Mouse (Mus musculus): Measurements from ENCODE around the gene Sh2d2a. TPM values are rescaled to one million over a fixed set of nuclear protein-coding genes. Genes with fewer than 3 reads are reported as not detected.
A peak's percentile ranks its signal among the peaks of the same experiment; 100 is the strongest.

The Sh2d2a gene
- total and polyA plus RNA-seq, 3 experiments: 23.2 to 66.8 (median 39.2) TPM

DNA sequence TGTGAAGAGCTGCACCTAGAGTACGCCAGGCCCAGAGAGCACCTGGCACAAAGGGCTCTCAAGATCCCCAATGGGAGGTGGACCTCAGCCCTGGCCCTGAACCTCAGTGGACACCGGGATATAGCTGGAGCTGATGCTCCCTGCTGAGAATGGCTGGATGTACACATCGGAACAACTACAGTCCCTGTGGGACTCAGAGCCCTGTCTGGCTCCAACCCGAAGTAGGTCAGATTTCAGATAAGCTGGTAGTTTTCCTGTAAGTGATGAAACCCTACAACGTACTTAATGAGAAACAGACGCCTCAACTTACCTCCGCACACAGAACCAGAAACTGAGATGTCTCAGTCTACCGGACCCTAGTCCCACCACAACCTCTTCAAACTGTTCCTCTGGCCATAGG lies 11.1 kb downstream of the Sh2d2a start:
- TF ChIP-seq JUND (conservative IDR thresholded peaks at IDR 0.05; ENCODE audit: low read depth, low read length) (no peak), MYC (IDR thresholded peaks at IDR 0.05; ENCODE audit: low read depth, low read length) (no peak), CHD2 (IDR thresholded peaks at IDR 0.05; ENCODE audit: low read length) (no peak), NRF1 (IDR thresholded peaks at IDR 0.05; ENCODE audit: low read depth, low read length) (no peak), E2F4 (IDR thresholded peaks at IDR 0.05; ENCODE audit: insufficient replicate concordance, low read depth, low read length) (no peak), IRF4 (IDR thresholded peaks at IDR 0.05; ENCODE audit: low read depth, low read length) (no peak), ZC3H11A (IDR thresholded peaks at IDR 0.05; ENCODE audit: low read depth, low read length) (no peak), GABPA (IDR thresholded peaks at IDR 0.05; ENCODE audit: insufficient replicate concordance, low read depth, low read length) (no peak), POLR2A (IDR thresholded peaks at IDR 0.05; ENCODE audit: low read depth, low read length) (no peak), ZKSCAN1 (IDR thresholded peaks at IDR 0.05; ENCODE audit: borderline replicate concordance, low read depth, low read length) (no peak), TCF12 (IDR thresholded peaks at IDR 0.05; ENCODE audit: low read depth, low read length) (no peak), EP300 (IDR thresholded peaks at IDR 0.05; ENCODE audit: low read length) (no peak), HCFC1 (IDR thresholded peaks at IDR 0.05; ENCODE audit: low read depth, low read length) (no peak), POLR2AphosphoS2 (IDR thresholded peaks at IDR 0.05; ENCODE audit: low read depth, low read length) (no peak), RCOR1 (conservative IDR thresholded peaks at IDR 0.05; ENCODE audit: low read depth, low read length) (no peak), USF1 (IDR thresholded peaks at IDR 0.05; ENCODE audit: low read depth, low read length) (no peak), ZNF384 (IDR thresholded peaks at IDR 0.05; ENCODE audit: low read depth, low read length) (no peak), ELF1 (IDR thresholded peaks at IDR 0.05; ENCODE audit: low read depth, low read length) (no peak), KAT2A (IDR thresholded peaks at IDR 0.05; ENCODE audit: insufficient replicate concordance, low read length) (no peak)
- H3K4me3 ChIP-seq (replicated peaks in 1 of 3; ENCODE audit: low read depth in 2 of 3, low read length in 2 of 3, poor library complexity in 1 of 3): no peak overlapping the region

GRCm38 (mm10) chr3:87859813-87860212 lies 13.3 kb downstream of the Sh2d2a start:
- Histone ChIP-seq H3K36me3 (replicated peaks in 1 of 2; ENCODE audit: control insufficient read depth in 1 of 2, insufficient read depth in 1 of 2, low read length in 1 of 2) (peaks cover 58 to 91% of the 10 kb centered on the region in 2 experiments), H3K27me3 (replicated peaks) (no peaks in the 10 kb centered on the region), H3K9me3 (replicated peaks; ENCODE audit: low read length) (no peaks in the 10 kb centered on the region), H3K4me3 (replicated peaks in 1 of 3; ENCODE audit: low read depth in 2 of 3, low read length in 2 of 3, poor library complexity in 1 of 3) (no peak overlapping the region), H3K4me2 (ENCODE audit: insufficient read depth, low read depth, poor library complexity, severe bottlenecking) (no peak overlapping the region), H3K4me1 (ENCODE audit: control insufficient read depth in 1 of 2, insufficient read depth in 2 of 2) (peaks cover 0 to 18% of the 10 kb centered on the region in 2 experiments; a peak in 2 of 4 replicates), H3K79me2 (replicated peaks; ENCODE audit: control insufficient read depth, extremely low read depth, insufficient read depth, poor library complexity, severe bottlenecking) (no peaks in the 10 kb centered on the region; the same call in 1 of the 2 replicates), H3K9ac (ENCODE audit: insufficient read depth, low read depth) (no peak overlapping the region), H3K27ac (ENCODE audit: insufficient read depth, low read depth) (no peak overlapping the region)
- in situ Hi-C loops (cut with MboI; ENCODE audit: low pct_ligation_motif_present, low pct_unique_long_range_greater_than_20kb, low sequenced_read_pairs): loop anchor here (5.0 kb wide), 1 partner anchor 43 kb away; no protein-coding TSS in a partner anchor
- DNase-seq (ENCODE audit: extremely low read depth): peak; percentile 78
- dilution Hi-C loops (cut with MboI; ENCODE audit: extremely low pct_ligation_motif_present, extremely low pct_unique_long_range_greater_than_20kb, low sequenced_read_pairs): no loop called here
- TF ChIP-seq RCOR1 (conservative IDR thresholded peaks at IDR 0.05; ENCODE audit: low read depth, low read length): no peak
- no peak; the same call in 1 of the 2 replicates for TF ChIP-seq GABPA (IDR thresholded peaks at IDR 0.05; ENCODE audit: insufficient replicate concordance, low read depth, low read length)
- TF ChIP-seq MAX (IDR thresholded peaks at IDR 0.05; ENCODE audit: low read length): 0 out of 2 replicates have a peak, but pooled peaks have one; percentile 29
- no peak for TF ChIP-seq E2F4 (IDR thresholded peaks at IDR 0.05; ENCODE audit: insufficient replicate concordance, low read depth, low read length)
- 0 out of 2 replicates have a peak, but pooled peaks have one; percentile 41 for TF ChIP-seq IRF4 (IDR thresholded peaks at IDR 0.05; ENCODE audit: low read depth, low read length)
- TF ChIP-seq TCF12 (IDR thresholded peaks at IDR 0.05; ENCODE audit: low read depth, low read length): no peak
- TF ChIP-seq USF1 (IDR thresholded peaks at IDR 0.05; ENCODE audit: low read depth, low read length): no peak
- TF ChIP-seq JUN (IDR thresholded peaks at IDR 0.05; ENCODE audit: insufficient read depth, low read depth, low read length): no peak
- no peak for TF ChIP-seq ZC3H11A (IDR thresholded peaks at IDR 0.05; ENCODE audit: low read depth, low read length)
- peak; percentile 36; the same call in 1 of the 2 replicates for TF ChIP-seq HCFC1 (IDR thresholded peaks at IDR 0.05; ENCODE audit: low read depth, low read length)
- TF ChIP-seq CTCF (conservative IDR thresholded peaks at IDR 0.05 in 1 of 2, IDR thresholded peaks at IDR 0.05 in 1 of 2; ENCODE audit: low read depth in 2 of 2, low read length in 2 of 2): peak; percentile 90 to 91
- peak; percentile 74 for TF ChIP-seq MYC (IDR thresholded peaks at IDR 0.05; ENCODE audit: low read depth, low read length)
- TF ChIP-seq ELF1 (IDR thresholded peaks at IDR 0.05; ENCODE audit: low read depth, low read length): peak; percentile 83
- TF ChIP-seq NRF1 (IDR thresholded peaks at IDR 0.05; ENCODE audit: low read depth, low read length): no peak
- TF ChIP-seq ETS1 (conservative IDR thresholded peaks at IDR 0.05; ENCODE audit: low read depth, low read length): no peak
- TF ChIP-seq BHLHE40 (IDR thresholded peaks at IDR 0.05; ENCODE audit: low read depth, low read length): no peak
- no peak for TF ChIP-seq CHD2 (IDR thresholded peaks at IDR 0.05; ENCODE audit: low read length)
- TF ChIP-seq MEF2A (IDR thresholded peaks at IDR 0.05; ENCODE audit: borderline replicate concordance, low read depth, low read length): no peak
- no peak for TF ChIP-seq JUND (conservative IDR thresholded peaks at IDR 0.05; ENCODE audit: low read depth, low read length)
- no peak for TF ChIP-seq ZNF384 (IDR thresholded peaks at IDR 0.05; ENCODE audit: low read depth, low read length)
- TF ChIP-seq MAZ (IDR thresholded peaks at IDR 0.05; ENCODE audit: low read depth, low read length): peak; percentile 58; the same call in 1 of the 2 replicates
- TF ChIP-seq MAFK (IDR thresholded peaks at IDR 0.05; ENCODE audit: insufficient replicate concordance, low read length): no peak
- peak; percentile 49; the same call in 1 of the 2 replicates for TF ChIP-seq NELFE (IDR thresholded peaks at IDR 0.05; ENCODE audit: low read depth, low read length)
- TF ChIP-seq EP300 (IDR thresholded peaks at IDR 0.05; ENCODE audit: low read length): no peak

More for the DNA sequence above, 11.1 kb downstream of the Sh2d2a start:
- Histone ChIP-seq H3K36me3 (replicated peaks in 1 of 2; ENCODE audit: control insufficient read depth in 1 of 2, insufficient read depth in 1 of 2, low read length in 1 of 2) (peaks cover 68 to 97% of the 10 kb centered on the region in 2 experiments), H3K9ac (ENCODE audit: insufficient read depth, low read depth) (no peak overlapping the region), H3K27ac (ENCODE audit: insufficient read depth, low read depth) (no peak overlapping the region), H3K79me2 (replicated peaks; ENCODE audit: control insufficient read depth, extremely low read depth, insufficient read depth, poor library complexity, severe bottlenecking) (no peaks in the 10 kb centered on the region), H3K9me3 (replicated peaks; ENCODE audit: low read length) (no peaks in the 10 kb centered on the region), H3K4me2 (ENCODE audit: insufficient read depth, low read depth, poor library complexity, severe bottlenecking) (no peak overlapping the region), H3K4me1 (ENCODE audit: control insufficient read depth in 1 of 2, insufficient read depth in 2 of 2) (peaks cover 0 to 4% of the 10 kb centered on the region in 2 experiments; a peak in 1 of 4 replicates), H3K27me3 (replicated peaks) (no peaks in the 10 kb centered on the region)
- dilution Hi-C loops (cut with MboI; ENCODE audit: extremely low pct_ligation_motif_present, extremely low pct_unique_long_range_greater_than_20kb, low sequenced_read_pairs) (no loop called here), in situ Hi-C loops (cut with MboI; ENCODE audit: low pct_ligation_motif_present, low pct_unique_long_range_greater_than_20kb, low sequenced_read_pairs) (loop anchor here (5.0 kb wide), 1 partner anchor 40 kb away; no protein-coding TSS in a partner anchor)
- DNase-seq (ENCODE audit: extremely low read depth): no peak

Measured in CH12.LX (cell line).